Mouse (Mus musculus) ES-E14 (cell line): ENCODE results near the gene Wdpcp. TPM values are rescaled to one million over a fixed set of nuclear protein-coding genes. Genes with fewer than 3 reads are reported as not detected.

Source experiments
- DNase-seq: peaks from one replicate; pipeline ENCODE4 v3.0.0-alpha.2; 2013; ENCODE audit warnings: low read depth, low spot score
- H3K27ac ChIP-seq: 2 replicates; pipeline ENCODE4 v1.5.1; 2012; ENCODE audit warnings: low read depth, mild to moderate bottlenecking, low read length, moderate library complexity, mixed read lengths; ENCODE audit not compliant: poor library complexity, insufficient read depth, severe bottlenecking
- H3K36me3 ChIP-seq: 2 replicates; pipeline ENCODE4 v1.6.1; 2012; ENCODE audit warnings: mild to moderate bottlenecking, low read length, moderate library complexity, mixed read lengths; ENCODE audit not compliant: control insufficient read depth, poor library complexity, insufficient read depth, severe bottlenecking
- H3K4me1 ChIP-seq, 2 experiments: fragments of 150-350 bp in 1 of 2; sonication (generic) in 1 of 2; 2 replicates each; pipeline ENCODE4 v1.6.1; 2012; ENCODE audit warnings: low read length in 2 of 2, mild to moderate bottlenecking in 1 of 2, mixed read lengths in 1 of 2; ENCODE audit not compliant: control insufficient read depth in 2 of 2, insufficient read depth in 2 of 2, poor library complexity in 1 of 2
- H3K4me3 ChIP-seq, 2 experiments: fragments of 150-350 bp in 1 of 2; sonication (generic) in 1 of 2; 2 replicates each; pipeline ENCODE4 v1.5.1; 2012; ENCODE audit warnings: low read length in 2 of 2, low read depth in 1 of 2, mild to moderate bottlenecking in 1 of 2, mixed read lengths in 1 of 2; ENCODE audit not compliant: insufficient read depth in 1 of 2, poor library complexity in 1 of 2, severe bottlenecking in 1 of 2
- H3K9ac ChIP-seq: 2 replicates; pipeline ENCODE4 v1.6.1; 2012; ENCODE audit warnings: low read depth, mild to moderate bottlenecking, low read length, mixed read lengths; ENCODE audit not compliant: poor library complexity, insufficient read depth, severe bottlenecking
- H3K9me3 ChIP-seq: fragments of 150-350 bp; sonication (generic); 2 replicates; pipeline ENCODE4 v1.6.1; 2012; ENCODE audit warnings: low read depth, mild to moderate bottlenecking, low read length; ENCODE audit not compliant: control insufficient read depth, insufficient read depth
- CHD2 ChIP-seq: IDR thresholded peaks from 2 replicates; pipeline ENCODE4 v1.6.1; 2014; ENCODE audit warnings: mild to moderate bottlenecking, low read depth, low read length, inconsistent platforms
- HCFC1 ChIP-seq: IDR thresholded peaks from 2 replicates; pipeline ENCODE4 v1.6.1; 2012; ENCODE audit warnings: low read length, inconsistent platforms, borderline replicate concordance; ENCODE audit not compliant: insufficient read depth
- MAFK ChIP-seq: IDR thresholded peaks from 2 replicates; pipeline ENCODE4 v1.6.1; 2014; ENCODE audit warnings: mild to moderate bottlenecking, low read depth, low read length, inconsistent platforms; ENCODE audit not compliant: insufficient read depth
- ZC3H11A ChIP-seq: IDR thresholded peaks from 2 replicates; pipeline ENCODE4 v1.6.1; 2012; ENCODE audit warnings: low read depth, mild to moderate bottlenecking, inconsistent platforms, low read length, borderline replicate concordance
- ZNF384 ChIP-seq: IDR thresholded peaks from 2 replicates; pipeline ENCODE4 v1.6.1; 2012; ENCODE audit warnings: low read depth, low read length, inconsistent platforms
- in situ Hi-C, 2 experiments: fragments of 600-800 bp; cut with MboI; formaldehyde crosslinking; loops; one replicate each; pipeline ENCODE4 v1.15.1; 2025; ENCODE audit warnings: low sequenced_read_pairs in 2 of 2, inconsistent platforms in 1 of 2; ENCODE audit not compliant: unreplicated experiment in 2 of 2
- total RNA-seq: library from RNA; depleted of rRNA; stranded (reverse); fragments of 300-350 nt; gene quantifications from 2 replicates; pipeline ENCODE4 v1.2.3, GENCODE M21; 2012

Gene Wdpcp
- total RNA-seq, 1 experiment, result 3.0 TPM

- H3K27ac ChIP-seq, result no peak overlapping the region
- no peaks in the 10 kb centered on the region for H3K36me3 ChIP-seq
- no peak overlapping the region for H3K9ac ChIP-seq
- TF ChIP-seq ZC3H11A (no peak), HCFC1 (no peak), MAFK (no peak), CHD2 (no peak), ZNF384 (no peak)
- H3K4me1 ChIP-seq, result no peaks in the 10 kb centered on the region
- H3K4me3 ChIP-seq, result no peak overlapping the region
- DNase-seq, result no peak
- in situ Hi-C loops, result no loop called here
- H3K9me3 ChIP-seq, result no peaks in the 10 kb centered on the region
These were observed 216.8 kb downstream of the Wdpcp start for GRCm38 (mm10) chr11:21788831-21789230.

- in situ Hi-C loops, result no loop called here
These were observed 252.9 kb downstream of the Wdpcp start for GRCm38 (mm10) chr11:21824941-21825340.

GRCm38 (mm10) chr11:21826521-21826920 lies 254.5 kb downstream of the Wdpcp start:
- no peak for TF ChIP-seq ZC3H11A
- TF ChIP-seq HCFC1, result no peak
- TF ChIP-seq CHD2, result no peak
- TF ChIP-seq MAFK, result no peak
- TF ChIP-seq ZNF384, result no peak
- Histone ChIP-seq H3K4me1 (no peaks in the 10 kb centered on the region), H3K4me3 (no peak overlapping the region), H3K9me3 (no peaks in the 10 kb centered on the region), H3K27ac (no peak overlapping the region), H3K9ac (no peak overlapping the region), H3K36me3 (no peaks in the 10 kb centered on the region)
- in situ Hi-C loops, result no loop called here
- DNase-seq, result no peak

More at GRCm38 (mm10) chr11:21824941-21825340, 252.9 kb downstream of the Wdpcp start:
- no peak overlapping the region for H3K27ac ChIP-seq
- no peaks in the 10 kb centered on the region for H3K36me3 ChIP-seq
- no peak overlapping the region for H3K9ac ChIP-seq
- no peaks in the 10 kb centered on the region for H3K9me3 ChIP-seq
- TF ChIP-seq CHD2 (no peak), MAFK (no peak), ZNF384 (no peak), ZC3H11A (no peak), HCFC1 (no peak)
- H3K4me1 ChIP-seq, result no peaks in the 10 kb centered on the region
- no peak overlapping the region for H3K4me3 ChIP-seq
- no peak for DNase-seq

GRCm38 (mm10) chr11:21847040-21847439 lies 275.0 kb downstream of the Wdpcp start:
- DNase-seq, result no peak
- no peaks in the 10 kb centered on the region for H3K36me3 ChIP-seq
- no peak overlapping the region for H3K9ac ChIP-seq
- no peaks in the 10 kb centered on the region for H3K9me3 ChIP-seq
- H3K4me1 ChIP-seq, result no peaks in the 10 kb centered on the region
- TF ChIP-seq HCFC1 (no peak), ZNF384 (no peak), MAFK (no peak), ZC3H11A (no peak), CHD2 (no peak)
- in situ Hi-C loops, result no loop called here
- H3K4me3 ChIP-seq, result no peak overlapping the region
- no peak overlapping the region for H3K27ac ChIP-seq

GRCm38 (mm10) chr11:21864000-21864399 lies 292.0 kb downstream of the Wdpcp start:
- in situ Hi-C loops, result no loop called here
- Histone ChIP-seq H3K27ac (no peak overlapping the region), H3K36me3 (no peaks in the 10 kb centered on the region), H3K4me3 (no peak overlapping the region), H3K4me1 (peaks cover 0 to 2% of the 10 kb centered on the region in 2 experiments; a peak in 1 of 4 replicates), H3K9ac (no peak overlapping the region), H3K9me3 (no peaks in the 10 kb centered on the region)
- DNase-seq, result no peak
- TF ChIP-seq CHD2 (no peak), HCFC1 (no peak), ZC3H11A (no peak), ZNF384 (no peak), MAFK (no peak)
